8 mouse cellular contexts compared by ENCODE assay signal in genomic region chr13:58274259-58274991, GRCm38 (mm10). TPM values are rescaled to one million over a fixed set of nuclear protein-coding genes. Genes with fewer than 3 reads are reported as not detected.
A peak's percentile ranks its signal among the peaks of the same experiment; 100 is the strongest.
DNase-seq lines count a peak whose midpoint lies in the region; ATAC-seq lines count a peak whose summit lies in the region.

No protein-coding gene starts in this region.

- H3K9ac ChIP-seq in embryonic facial prominence, embryonic 13.5 days: peak overlapping the region; percentile 84
- H3K9ac ChIP-seq in kidney, embryonic 15.5 days: peak overlapping the region; percentile 89
- H3K9ac ChIP-seq in liver, embryonic 12.5 days: peak overlapping the region; percentile 81
- peak overlapping the region; percentile 89 for H3K9ac ChIP-seq in neural tube, embryonic 12.5 days

- under 1% methylated on average over 84 of the region's 84 CpGs for WGBS in embryonic facial prominence, embryonic 13.5 days
- under 1% methylated on average over 83 of the region's 84 CpGs for WGBS in kidney, embryonic 15.5 days
- WGBS in liver, embryonic 12.5 days (ENCODE audit: insufficient replicate concordance): 2% methylated on average over 81 of the region's 84 CpGs
- under 1% methylated on average over 84 of the region's 84 CpGs for WGBS in neural tube, embryonic 12.5 days

- peak; percentile 85 for DNase-seq in A20 (ENCODE audit: low read depth, low spot score)
- peak; percentile 87 to 88 for DNase-seq in adrenal gland, postnatal 36 days
- peak; percentile 66 to 67 for DNase-seq in heart, adult 9 months (ENCODE audit: low spot score in 2 of 2)
- peak; percentile 16 for DNase-seq in telencephalon, adult 2 months (ENCODE audit: low read depth, low spot score)

- ATAC-seq in embryonic facial prominence, embryonic 13.5 days (ENCODE audit: insufficient number of reproducible peaks, insufficient read depth, low FRiP score, low TSS enrichment, low read depth): peak; percentile 70
- ATAC-seq in kidney, embryonic 15.5 days (replicated peaks; ENCODE audit: low FRiP score): peak; percentile 89
- ATAC-seq in liver, embryonic 12.5 days: peak; percentile 75
- ATAC-seq in neural tube, embryonic 12.5 days (ENCODE audit: low FRiP score, low read depth): peak; percentile 84

- H3K4me3 ChIP-seq in embryonic facial prominence, embryonic 13.5 days: peak overlapping the region; percentile 88
- H3K4me3 ChIP-seq in kidney, embryonic 15.5 days (replicated peaks): peak overlapping the region; percentile 95
- peak overlapping the region; percentile 78 for H3K4me3 ChIP-seq in liver, embryonic 12.5 days
- peak overlapping the region; percentile 96 for H3K4me3 ChIP-seq in neural tube, embryonic 12.5 days

- peaks cover 19% of the 10 kb centered on the region for H3K27me3 ChIP-seq in embryonic facial prominence, embryonic 13.5 days
- 0 out of 2 replicates have a peak, but pooled peaks cover 6% of the 10 kb centered on the region for H3K27me3 ChIP-seq in kidney, embryonic 15.5 days
- peaks cover 73% of the 10 kb centered on the region for H3K27me3 ChIP-seq in liver, embryonic 12.5 days (replicated peaks)
- no peaks in the 10 kb centered on the region for H3K27me3 ChIP-seq in neural tube, embryonic 12.5 days (replicated peaks)

- H3K4me1 ChIP-seq in embryonic facial prominence, embryonic 13.5 days: peaks cover 14% of the 10 kb centered on the region
- H3K4me1 ChIP-seq in kidney, embryonic 15.5 days: peaks cover 20% of the 10 kb centered on the region
- H3K4me1 ChIP-seq in liver, embryonic 12.5 days: peaks cover 26% of the 10 kb centered on the region
- peaks cover 20% of the 10 kb centered on the region for H3K4me1 ChIP-seq in neural tube, embryonic 12.5 days

- peak overlapping the region; percentile 75 for H3K4me2 ChIP-seq in embryonic facial prominence, embryonic 13.5 days
- peak overlapping the region; percentile 89 for H3K4me2 ChIP-seq in kidney, embryonic 15.5 days
- peak overlapping the region; percentile 95 for H3K4me2 ChIP-seq in liver, embryonic 12.5 days
- H3K4me2 ChIP-seq in neural tube, embryonic 12.5 days (replicated peaks): peak overlapping the region; percentile 81

- H3K9me3 ChIP-seq in embryonic facial prominence, embryonic 13.5 days: no peaks in the 10 kb centered on the region
- no peaks in the 10 kb centered on the region for H3K9me3 ChIP-seq in kidney, embryonic 15.5 days (replicated peaks)
- no peaks in the 10 kb centered on the region for H3K9me3 ChIP-seq in liver, embryonic 12.5 days (replicated peaks)
- H3K9me3 ChIP-seq in neural tube, embryonic 12.5 days: no peaks in the 10 kb centered on the region

- H3K27ac ChIP-seq in embryonic facial prominence, embryonic 13.5 days: peak overlapping the region; percentile 78
- peak overlapping the region; percentile 83 for H3K27ac ChIP-seq in kidney, embryonic 15.5 days
- H3K27ac ChIP-seq in liver, embryonic 12.5 days: peak overlapping the region; percentile 27; the same call in 1 of the 2 replicates
- peak overlapping the region; percentile 85; the same call in 1 of the 2 replicates for H3K27ac ChIP-seq in neural tube, embryonic 12.5 days

- H3K36me3 ChIP-seq in embryonic facial prominence, embryonic 13.5 days: no peaks in the 10 kb centered on the region
- no peaks in the 10 kb centered on the region for H3K36me3 ChIP-seq in kidney, embryonic 15.5 days
- no peaks in the 10 kb centered on the region for H3K36me3 ChIP-seq in liver, embryonic 12.5 days
- H3K36me3 ChIP-seq in neural tube, embryonic 12.5 days: no peaks in the 10 kb centered on the region

RNA-seq across cellular contexts. Expression of gene Gkap1, which starts 1.1 kb away (rescaled TPM):
- 10 to 100 TPM; 42.6 to 91.2 TPM for total RNA-seq in adrenal gland, postnatal 36 days (2021)
- polyA plus RNA-seq in embryonic facial prominence, embryonic 13.5 days (2015; fragmentation: Nextera tagmentation; extraction: Ambion mirVana): 24.2 and 26.3 TPM in 2 replicates
- 28.3 and 29.9 TPM in 2 replicates for polyA plus RNA-seq in kidney, embryonic 15.5 days (2015; fragmentation: Nextera tagmentation; extraction: Ambion mirVana)
- polyA plus RNA-seq in liver, embryonic 12.5 days (2016; fragmentation: Nextera tagmentation; extraction: Ambion mirVana): 9.0 and 9.1 TPM in 2 replicates
- 52.4 and 53.5 TPM in 2 replicates for polyA plus RNA-seq in neural tube, embryonic 12.5 days (2016; fragmentation: Nextera tagmentation; extraction: Ambion mirVana)

RNA-seq across cellular contexts. Expression of gene Ubqln1, which starts 59.0 kb away (rescaled TPM):
- 100 to 1,000 TPM; 123 to 141 TPM for total RNA-seq in adrenal gland, postnatal 36 days (2021)
- 98.7 and 98.8 TPM in 2 replicates for polyA plus RNA-seq in embryonic facial prominence, embryonic 13.5 days (2015; fragmentation: Nextera tagmentation; extraction: Ambion mirVana)
- 107 and 112 TPM in 2 replicates for polyA plus RNA-seq in kidney, embryonic 15.5 days (2015; fragmentation: Nextera tagmentation; extraction: Ambion mirVana)
- 83.3 and 83.6 TPM in 2 replicates for polyA plus RNA-seq in liver, embryonic 12.5 days (2016; fragmentation: Nextera tagmentation; extraction: Ambion mirVana)
- polyA plus RNA-seq in neural tube, embryonic 12.5 days (2016; fragmentation: Nextera tagmentation; extraction: Ambion mirVana): 172 and 184 TPM in 2 replicates

Comparison
In these comparisons a context has a peak if more than half of its experiments do, and no peak if none do; other contexts are left out.
1. Peak in every context shown above with its lines: DNase-seq, ATAC-seq, H3K4me3 ChIP-seq and H3K27ac ChIP-seq.
2. DNase-seq: peak in every context shown above with its lines; median percentile 88 in adrenal gland, postnatal 36 days; 85 in A20; 66 in heart, adult 9 months; 16 in telencephalon, adult 2 months.
3. H3K27ac ChIP-seq: peak in every context shown above with its lines; median percentile 85 in neural tube, embryonic 12.5 days; 83 in kidney, embryonic 15.5 days; 78 in embryonic facial prominence, embryonic 13.5 days; 27 in liver, embryonic 12.5 days.